Mouse (Mus musculus) CH12.LX (cell line): ENCODE results near the gene Zcchc24. TPM values are rescaled to one million over a fixed set of nuclear protein-coding genes. Genes with fewer than 3 reads are reported as not detected.
A peak's percentile ranks its signal among the peaks of the same experiment; 100 is the strongest.

Experiments
- DNase-seq: peaks from one replicate; pipeline ENCODE4 v3.0.0-alpha.2; 2013; ENCODE audit errors: extremely low read depth
- H3K27ac ChIP-seq: 2 replicates; pipeline ENCODE4 v1.5.1; 2012; ENCODE audit warnings: low read depth, mild to moderate bottlenecking, control low read depth, moderate library complexity; ENCODE audit not compliant: insufficient read depth
- H3K27me3 ChIP-seq: replicated peaks from 2 replicates; pipeline ENCODE3; 2012; ENCODE audit warnings: inconsistent platforms
- H3K36me3 ChIP-seq, 2 experiments: replicated peaks in 1 of 2; 2 replicates each; pipeline versions ENCODE3 to v1.6.1; 2012; ENCODE audit warnings: inconsistent platforms in 1 of 2, low read length in 1 of 2, mild to moderate bottlenecking in 1 of 2, mixed read lengths in 1 of 2, moderate library complexity in 1 of 2; ENCODE audit not compliant: control insufficient read depth in 1 of 2, insufficient read depth in 1 of 2
- H3K4me1 ChIP-seq, 2 experiments: 2 replicates each; pipeline ENCODE4 v1.6.1; 2012; ENCODE audit warnings: inconsistent platforms in 1 of 2, moderate library complexity in 1 of 2; ENCODE audit not compliant: insufficient read depth in 2 of 2, control insufficient read depth in 1 of 2
- H3K4me2 ChIP-seq: 2 replicates; pipeline ENCODE4 v1.6.1; 2012; ENCODE audit warnings: low read depth, mild to moderate bottlenecking, control low read depth; ENCODE audit not compliant: poor library complexity, insufficient read depth, severe bottlenecking
- H3K4me3 ChIP-seq, 3 experiments: fragments of 150-350 bp in 1 of 3; sonication (generic) in 1 of 3; replicated peaks in 1 of 3; 2 replicates each; pipeline versions ENCODE3 to v1.5.1; 2011 to 2012; ENCODE audit warnings: low read depth in 2 of 3, low read length in 2 of 3, mild to moderate bottlenecking in 2 of 3, moderate library complexity in 2 of 3, control low read depth in 1 of 3, improper control_type of control experiment in 1 of 3, inconsistent platforms in 1 of 3, mixed read lengths in 1 of 3; ENCODE audit not compliant: poor library complexity in 1 of 3
- H3K79me2 ChIP-seq: replicated peaks from 2 replicates; pipeline ENCODE4 v1.6.1; 2012; ENCODE audit warnings: mild to moderate bottlenecking, moderate library complexity; ENCODE audit not compliant: control insufficient read depth, poor library complexity, insufficient read depth, severe bottlenecking; ENCODE audit errors: extremely low read depth
- H3K9ac ChIP-seq: 2 replicates; pipeline ENCODE4 v1.6.1; 2012; ENCODE audit warnings: low read depth, mild to moderate bottlenecking, control low read depth, moderate library complexity; ENCODE audit not compliant: insufficient read depth
- H3K9me3 ChIP-seq: replicated peaks from 2 replicates; pipeline ENCODE3; 2012; ENCODE audit warnings: low read length, inconsistent platforms, mixed read lengths
- CTCF ChIP-seq, 2 experiments: IDR thresholded peaks in 1 of 2; conservative IDR thresholded peaks in 1 of 2; 2 replicates each; pipeline ENCODE4 v1.5.1; 2011 to 2012; ENCODE audit warnings: low read depth in 2 of 2, low read length in 2 of 2, improper control_type of control experiment in 1 of 2, inconsistent platforms in 1 of 2, mild to moderate bottlenecking in 1 of 2, moderate library complexity in 1 of 2
- ELF1 ChIP-seq: IDR thresholded peaks from 2 replicates; pipeline ENCODE4 v1.6.1; 2014; ENCODE audit warnings: low read depth, mild to moderate bottlenecking, inconsistent platforms, low read length, improper control_type of control experiment
- GABPA ChIP-seq: IDR thresholded peaks from 2 replicates; pipeline ENCODE4 v1.6.1; 2012; ENCODE audit warnings: low read depth, low read length, improper control_type of control experiment, inconsistent platforms; ENCODE audit not compliant: insufficient replicate concordance
- KAT2A ChIP-seq: IDR thresholded peaks from 2 replicates; pipeline ENCODE4 v1.6.1; 2012; ENCODE audit warnings: low read length, improper control_type of control experiment, inconsistent platforms; ENCODE audit not compliant: insufficient replicate concordance
- MAZ ChIP-seq: IDR thresholded peaks from 2 replicates; pipeline ENCODE4 v1.6.1; 2012; ENCODE audit warnings: low read depth, mild to moderate bottlenecking, inconsistent platforms, low read length, improper control_type of control experiment, moderate library complexity
- MEF2A ChIP-seq: IDR thresholded peaks from 2 replicates; pipeline ENCODE4 v1.6.1; 2014; ENCODE audit warnings: low read depth, mild to moderate bottlenecking, inconsistent platforms, low read length, improper control_type of control experiment, borderline replicate concordance
- RCOR1 ChIP-seq: conservative IDR thresholded peaks from 2 replicates; pipeline ENCODE4 v1.6.1; 2012; ENCODE audit warnings: low read depth, mild to moderate bottlenecking, inconsistent platforms, low read length, improper control_type of control experiment
- SIN3A ChIP-seq: IDR thresholded peaks from 2 replicates; pipeline ENCODE4 v1.6.1; 2012; ENCODE audit warnings: low read length, improper control_type of control experiment, inconsistent platforms
- USF1 ChIP-seq: IDR thresholded peaks from 2 replicates; pipeline ENCODE4 v1.6.1; 2014; ENCODE audit warnings: low read depth, mild to moderate bottlenecking, inconsistent platforms, low read length, improper control_type of control experiment
- ZKSCAN1 ChIP-seq: IDR thresholded peaks from 2 replicates; pipeline ENCODE4 v1.6.1; 2012; ENCODE audit warnings: low read depth, inconsistent platforms, low read length, improper control_type of control experiment, borderline replicate concordance
- ZNF384 ChIP-seq: IDR thresholded peaks from 2 replicates; pipeline ENCODE4 v1.6.1; 2012; ENCODE audit warnings: low read depth, low read length, improper control_type of control experiment, inconsistent platforms
- dilution Hi-C: fragments of 300-500 bp; cut with MboI; formaldehyde crosslinking; loops from 2 replicates; pipeline ENCODE4 v1.14.3; 2020; ENCODE audit warnings: low sequenced_read_pairs; ENCODE audit not compliant: extremely low pct_unique_long_range_greater_than_20kb, extremely low pct_ligation_motif_present
- in situ Hi-C: fragments of 300-500 bp; cut with MboI; formaldehyde crosslinking; loops from 3 replicates; pipeline ENCODE4 v1.14.3; 2019; ENCODE audit warnings: low sequenced_read_pairs, low pct_ligation_motif_present, low pct_unique_long_range_greater_than_20kb, mixed read lengths
- polyA plus RNA-seq: library from polyadenylated mRNA; unstranded; fragments of >175 nt; gene quantifications from 2 replicates; pipeline ENCODE4 v1.2.1, GENCODE M21; 2012; ENCODE audit warnings: low read depth; ENCODE audit not compliant: insufficient read length
- total RNA-seq, 2 experiments: library from RNA; depleted of rRNA; stranded (reverse); fragments of 300-350 nt in 1 of 2; fragments of >200 nt in 1 of 2; gene quantifications; 2 replicates each; pipeline ENCODE4 v1.2.3; 2012 to 2014

Gene Zcchc24
- total and polyA plus RNA-seq, 3 experiments = 0.05 to 0.44 (median 0.08) TPM

DNA sequence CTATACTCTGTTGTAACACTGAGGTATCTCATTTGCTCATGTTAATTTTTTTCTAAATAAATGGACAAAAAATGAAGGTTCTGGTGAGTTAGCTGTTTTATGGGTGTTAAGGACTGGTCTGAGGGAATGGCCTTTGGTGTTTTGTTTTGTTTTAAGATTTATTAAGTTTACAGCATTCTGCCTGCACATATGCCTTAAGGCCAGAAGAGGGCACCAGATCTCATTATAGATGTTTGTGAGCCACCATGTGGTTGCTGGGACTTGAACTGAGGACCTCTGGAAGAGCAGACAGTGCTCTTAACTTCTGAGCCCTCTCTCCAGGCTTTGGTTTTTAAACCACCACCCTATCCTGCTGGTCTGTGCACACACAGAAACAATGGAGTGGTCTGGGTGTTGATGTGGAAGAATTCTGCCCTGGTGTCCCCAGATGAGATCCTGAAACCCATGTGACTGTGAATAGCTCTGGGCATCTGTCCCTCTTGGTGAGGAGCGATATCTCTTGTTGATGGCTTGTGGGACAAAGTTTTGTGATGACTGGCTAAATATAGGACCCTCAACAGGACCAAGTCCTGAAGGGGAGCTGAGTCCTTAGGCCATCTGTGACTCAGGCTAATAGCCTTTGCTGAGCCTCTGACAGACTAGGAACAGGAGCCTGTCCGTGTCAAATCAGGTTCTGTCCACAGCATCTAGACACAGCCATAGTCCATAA lies 102.0 kb downstream of the Zcchc24 start:
- no peaks in the 10 kb centered on the region for H3K27me3 ChIP-seq
- in situ Hi-C loops (no loop called here), dilution Hi-C loops (no loop called here)
- H3K27ac ChIP-seq = no peak overlapping the region
- peaks cover 37 to 47% of the 10 kb centered on the region in 2 experiments for H3K36me3 ChIP-seq
- TF ChIP-seq SIN3A (no peak), ZNF384 (no peak), CTCF (conservative IDR thresholded peaks at IDR 0.05 in 1 of 2, IDR thresholded peaks at IDR 0.05 in 1 of 2; ENCODE audit: low read depth in 2 of 2, low read length in 2 of 2) (peak; percentile 53 to 67; a peak in 3 of 4 replicates), ZKSCAN1 (no peak), GABPA (no peak)
- DNase-seq = peak; percentile 27
- no peak overlapping the region for H3K4me2 ChIP-seq
- no peaks in the 10 kb centered on the region for H3K79me2 ChIP-seq
- H3K4me1 ChIP-seq = peaks cover 0 to 14% of the 10 kb centered on the region in 2 experiments; a peak in 1 of 4 replicates
- no peaks in the 10 kb centered on the region for H3K9me3 ChIP-seq
- H3K4me3 ChIP-seq = no peak overlapping the region
- no peak overlapping the region for H3K9ac ChIP-seq

- DNase-seq = no peak
- no peak overlapping the region for H3K4me2 ChIP-seq
- H3K9me3 ChIP-seq = no peaks in the 10 kb centered on the region
- H3K4me1 ChIP-seq = peaks cover 0 to 14% of the 10 kb centered on the region in 2 experiments; a peak in 1 of 4 replicates
- dilution Hi-C loops (no loop called here), in situ Hi-C loops (no loop called here)
- no peaks in the 10 kb centered on the region for H3K79me2 ChIP-seq
- TF ChIP-seq ELF1 = no peak
- no peak for TF ChIP-seq KAT2A
- H3K4me3 ChIP-seq = no peak overlapping the region
- H3K9ac ChIP-seq = no peak overlapping the region
- H3K27ac ChIP-seq = no peak overlapping the region
- no peaks in the 10 kb centered on the region for H3K27me3 ChIP-seq
- peaks cover 51 to 61% of the 10 kb centered on the region in 2 experiments for H3K36me3 ChIP-seq
Measured at GRCm38 (mm10) chr14:25665314-25665970, 103.4 kb downstream of the Zcchc24 start.

DNA sequence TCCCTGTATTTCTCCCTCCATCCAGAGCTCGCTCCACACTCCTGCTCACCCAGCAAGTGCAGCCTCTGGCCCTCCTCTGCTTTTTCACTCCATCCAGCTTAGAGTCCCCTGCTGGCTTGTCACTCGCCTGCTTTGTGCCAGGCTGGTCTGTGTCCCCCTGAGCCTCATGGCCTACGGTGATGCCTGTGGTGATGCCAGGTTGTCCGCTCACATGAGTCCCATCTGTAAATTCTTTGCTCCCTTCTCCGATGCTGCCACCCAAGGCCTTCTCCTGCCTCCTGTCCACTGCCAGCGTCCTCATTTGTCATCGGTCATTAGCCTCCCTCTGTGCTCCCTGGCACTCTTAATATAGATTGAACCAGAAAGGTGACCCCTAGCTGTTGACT lies 104.5 kb downstream of the Zcchc24 start:
- TF ChIP-seq RCOR1 (no peak), MEF2A (no peak), MAZ (no peak), ELF1 (no peak), USF1 (no peak)
- TF ChIP-seq, all 38 proteins: peak for 0
- H3K4me1 ChIP-seq = peaks cover 0 to 23% of the 10 kb centered on the region in 2 experiments; a peak in 1 of 4 replicates
- no peak for DNase-seq
- no peak overlapping the region for H3K4me2 ChIP-seq
- dilution Hi-C loops = no loop called here
- no peak overlapping the region for H3K27ac ChIP-seq
- H3K4me3 ChIP-seq = no peak overlapping the region
- peaks cover 62 to 72% of the 10 kb centered on the region in 2 experiments for H3K36me3 ChIP-seq
- in situ Hi-C loops = no loop called here
- H3K9me3 ChIP-seq = no peaks in the 10 kb centered on the region
- H3K79me2 ChIP-seq = no peaks in the 10 kb centered on the region
- no peaks in the 10 kb centered on the region for H3K27me3 ChIP-seq
- H3K9ac ChIP-seq = no peak overlapping the region
